Mouse (Mus musculus) gonadal fat pad, adult 2 months (tissue): ENCODE measurements around the gene Man1a2. TPM values are rescaled to one million over a fixed set of nuclear protein-coding genes. Genes with fewer than 3 reads are reported as not detected.

ENCODE experiments used
- DNase-seq: peaks from one replicate; pipeline ENCODE4 v3.0.0-alpha.2; 2012; ENCODE audit warnings: low read depth
- polyA plus RNA-seq: library from polyadenylated mRNA; depleted of rRNA; stranded (reverse); fragments of >200 nt; gene quantifications from 2 replicates; pipeline ENCODE4 v1.2.3, GENCODE M21; 2012; rRNA removed

The Man1a2 gene
- polyA plus RNA-seq: 9.7 and 14.1 TPM in 2 replicates

- no peak for DNase-seq
Observed at GRCm38 (mm10) chr3:100685087-100685762, at the start of gene Man1a2. Man1a2 (minus strand) TSS chr3:100685503.

GRCm38 (mm10) chr3:100734482-100735154 lies 49.3 kb upstream of the Man1a2 start:
- DNase-seq: no peak

- no peak for DNase-seq
Observed at GRCm38 (mm10) chr3:100731896-100732295, 46.6 kb upstream of the Man1a2 start.

- DNase-seq: no peak
Observed at GRCm38 (mm10) chr3:100731347-100731746, 46.0 kb upstream of the Man1a2 start.

DNA sequence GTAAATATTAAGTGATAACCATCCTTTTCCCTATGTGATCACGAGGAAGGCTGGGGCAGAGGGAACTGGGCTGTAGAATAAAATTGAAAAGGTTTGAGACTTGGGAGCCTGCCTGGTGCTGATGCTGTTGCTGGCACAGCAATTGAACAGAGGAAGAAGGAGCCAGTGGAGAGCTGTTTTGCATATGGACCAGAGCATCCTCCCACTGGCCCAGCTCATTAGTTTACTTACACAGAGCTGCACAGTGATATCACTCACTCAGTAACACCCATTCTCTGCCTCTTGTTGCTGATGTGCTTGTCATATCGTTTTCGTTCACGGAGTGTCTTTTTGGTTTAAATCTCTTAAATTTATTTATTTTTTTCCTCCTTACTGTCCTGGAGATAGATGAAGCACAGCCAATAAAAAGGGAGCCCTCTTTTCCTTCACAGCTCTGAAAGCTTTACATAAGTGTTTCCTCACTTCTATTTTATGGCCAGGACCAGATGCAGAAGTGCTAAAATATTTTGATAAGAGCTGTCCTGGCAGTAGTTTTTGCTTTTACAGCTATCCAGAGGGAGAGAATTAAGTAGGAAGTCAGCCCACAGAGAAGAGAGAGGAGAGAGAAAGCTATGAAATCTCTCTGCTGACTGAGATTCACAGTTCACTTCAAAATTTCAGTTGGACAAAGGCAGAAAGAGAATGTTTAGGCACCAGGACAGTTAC lies 42.9 kb upstream of the Man1a2 start:
- DNase-seq: no peak

DNA sequence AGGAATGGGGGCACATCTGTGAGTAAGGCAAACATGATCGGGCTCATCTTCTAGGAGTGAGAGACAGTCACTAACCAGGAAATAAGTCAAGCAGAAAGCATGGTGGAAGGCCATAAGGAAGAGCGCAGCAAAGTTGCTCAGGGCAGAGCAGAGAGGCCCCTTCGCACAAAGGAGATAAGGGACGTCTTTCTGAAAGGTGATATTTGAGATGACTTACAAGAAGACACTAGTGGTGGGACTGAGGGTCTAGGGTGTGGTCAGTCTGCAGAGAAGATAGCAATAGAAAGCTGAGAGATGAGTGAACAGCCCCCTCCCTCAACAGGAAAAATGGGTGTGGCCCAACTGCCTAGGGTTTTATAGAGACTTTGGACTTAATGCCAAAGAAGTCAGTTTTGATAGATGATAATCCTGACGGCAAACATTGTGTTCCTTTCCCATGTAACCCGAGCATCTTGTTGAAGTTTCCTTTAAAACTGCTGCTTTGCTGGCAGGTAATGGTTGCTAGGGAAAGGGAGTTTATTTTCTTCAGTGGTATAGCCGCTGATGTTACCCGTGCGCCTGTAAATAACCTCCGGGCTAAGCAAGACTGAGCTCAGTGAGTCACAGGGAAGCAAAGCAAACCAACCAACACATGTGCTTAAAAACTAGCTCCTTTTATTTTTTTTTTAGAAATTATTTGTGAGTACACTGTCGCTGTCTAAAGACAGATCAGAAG lies 40.8 kb upstream of the Man1a2 start:
- no peak for DNase-seq

DNA sequence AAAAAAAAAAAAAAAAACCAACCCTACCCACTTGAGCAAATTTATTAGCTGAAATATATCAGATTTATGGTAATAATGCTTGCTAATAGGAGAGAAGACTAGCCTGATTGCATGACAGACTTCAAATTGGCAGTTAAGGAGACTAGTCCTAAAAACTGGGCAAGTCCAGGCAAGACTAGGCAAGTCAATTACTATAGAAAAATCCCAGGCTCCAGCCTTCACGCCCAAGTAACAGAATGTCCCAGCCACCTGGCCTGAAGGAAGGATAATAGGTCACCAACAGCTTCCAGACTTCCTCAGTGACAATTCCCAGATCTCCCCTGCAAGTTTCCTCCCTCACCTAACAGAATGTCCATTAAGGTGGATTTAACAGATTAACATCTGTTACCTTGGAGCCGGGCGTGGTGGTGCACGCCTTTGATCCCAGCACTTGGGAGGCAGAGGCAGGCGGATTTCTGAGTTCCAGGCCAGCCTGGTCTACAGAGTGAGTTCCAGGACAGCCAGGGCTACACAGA lies 35.5 kb upstream of the Man1a2 start:
- peak; percentile 77 for DNase-seq

DNA sequence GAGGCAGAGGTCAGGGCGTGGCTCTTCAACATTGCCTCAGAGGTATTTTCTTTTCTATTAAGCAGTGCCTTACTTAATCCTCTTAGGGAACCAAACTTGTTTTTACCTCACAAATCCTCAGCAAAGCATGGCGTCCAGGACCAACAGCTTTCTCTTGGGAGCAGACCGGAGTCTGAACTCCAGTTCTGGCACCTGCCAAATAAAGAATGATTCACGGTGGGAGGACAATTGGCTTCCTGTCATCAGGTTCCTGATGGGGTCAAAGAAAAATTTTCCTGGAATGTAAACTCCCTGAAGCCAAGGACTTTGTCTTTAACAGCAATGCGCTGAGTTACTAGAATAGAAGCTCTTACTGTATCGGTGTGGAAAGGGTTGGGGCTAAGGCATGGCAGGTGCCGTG lies 30.9 kb upstream of the Man1a2 start:
- DNase-seq: peak; percentile 12

DNA sequence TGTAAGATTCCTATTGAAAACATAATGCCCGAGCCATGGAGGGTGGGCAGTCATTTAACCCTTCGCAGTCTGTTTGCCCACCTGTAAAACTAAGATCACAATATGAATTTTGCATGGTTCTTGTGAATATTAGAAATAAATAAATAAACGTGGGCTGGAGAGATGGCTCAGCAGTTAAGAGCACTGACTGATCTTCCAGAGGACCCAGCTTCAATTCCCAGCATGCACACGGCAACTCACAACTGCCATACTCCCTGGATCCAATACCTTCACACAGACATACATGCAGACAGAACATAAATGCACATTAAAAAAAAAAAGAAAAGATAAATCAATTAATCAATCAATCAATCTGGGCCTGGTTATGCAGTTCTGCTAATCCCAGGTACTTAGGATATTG lies 30.1 kb upstream of the Man1a2 start:
- no peak for DNase-seq

DNA sequence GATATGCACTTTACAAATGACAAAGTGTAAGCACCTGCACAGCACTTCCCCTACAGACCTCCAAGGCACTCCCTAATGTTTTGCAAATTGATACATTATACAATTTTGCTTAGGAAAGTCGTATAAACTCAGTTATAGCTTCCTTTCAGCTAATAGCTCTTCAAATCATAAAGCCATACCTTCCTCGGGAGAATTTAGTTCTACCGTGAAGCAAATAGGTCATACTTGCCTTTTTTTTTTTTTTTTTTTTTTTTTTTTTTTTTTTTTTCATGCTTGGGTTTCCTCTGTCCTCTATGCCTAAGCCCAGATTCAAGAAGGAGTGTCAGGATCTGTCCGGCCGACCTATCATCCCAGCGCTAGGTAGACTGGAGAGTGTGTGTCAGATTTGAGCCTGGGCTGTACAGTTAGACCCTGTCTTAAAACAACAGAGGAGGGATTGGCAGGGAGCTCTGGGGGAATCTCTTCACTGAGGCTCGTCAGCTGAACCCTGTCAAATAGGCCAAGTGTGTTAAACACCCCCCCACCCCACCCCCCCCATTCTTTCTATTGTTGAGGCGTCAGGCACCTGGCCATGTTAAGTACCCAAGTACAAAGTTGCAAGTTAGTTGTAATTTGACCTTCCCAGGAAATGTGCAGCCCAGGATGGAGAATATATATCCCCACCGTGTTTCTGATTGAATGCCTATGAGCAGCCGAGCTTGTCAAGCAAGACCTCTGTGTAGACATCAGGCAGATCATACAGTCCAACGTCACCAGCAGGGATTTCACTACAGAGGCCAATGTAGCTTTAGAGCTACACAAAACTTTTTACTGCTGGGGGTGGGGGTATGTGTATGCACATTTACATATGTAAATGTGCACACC lies 28.1 kb upstream of the Man1a2 start:
- DNase-seq: no peak

- DNase-seq: no peak
Observed at GRCm38 (mm10) chr3:100712140-100712539, 26.8 kb upstream of the Man1a2 start.

DNA sequence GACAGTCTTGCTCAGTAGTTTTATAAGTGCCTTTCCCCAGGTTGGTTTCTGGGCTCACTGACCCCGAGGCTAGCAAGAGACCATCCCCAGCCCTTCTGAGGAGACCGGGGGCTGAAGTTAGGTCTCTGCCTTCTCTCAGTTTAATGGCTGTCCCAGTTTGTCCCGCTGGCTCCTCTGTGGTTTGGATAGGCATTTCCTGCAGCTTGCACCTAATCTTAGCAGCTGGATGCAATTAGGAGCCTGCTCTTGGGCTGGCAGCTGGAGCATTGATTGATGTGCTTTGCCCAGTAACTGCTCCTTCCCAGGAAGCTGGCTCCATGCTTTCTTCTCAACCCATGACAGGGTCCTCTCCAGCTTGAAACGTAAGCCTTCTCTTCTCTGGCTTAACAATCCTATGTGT lies 26.2 kb upstream of the Man1a2 start:
- DNase-seq: no peak

- no peak for DNase-seq
Observed at GRCm38 (mm10) chr3:100707117-100707516, 21.8 kb upstream of the Man1a2 start.

DNA sequence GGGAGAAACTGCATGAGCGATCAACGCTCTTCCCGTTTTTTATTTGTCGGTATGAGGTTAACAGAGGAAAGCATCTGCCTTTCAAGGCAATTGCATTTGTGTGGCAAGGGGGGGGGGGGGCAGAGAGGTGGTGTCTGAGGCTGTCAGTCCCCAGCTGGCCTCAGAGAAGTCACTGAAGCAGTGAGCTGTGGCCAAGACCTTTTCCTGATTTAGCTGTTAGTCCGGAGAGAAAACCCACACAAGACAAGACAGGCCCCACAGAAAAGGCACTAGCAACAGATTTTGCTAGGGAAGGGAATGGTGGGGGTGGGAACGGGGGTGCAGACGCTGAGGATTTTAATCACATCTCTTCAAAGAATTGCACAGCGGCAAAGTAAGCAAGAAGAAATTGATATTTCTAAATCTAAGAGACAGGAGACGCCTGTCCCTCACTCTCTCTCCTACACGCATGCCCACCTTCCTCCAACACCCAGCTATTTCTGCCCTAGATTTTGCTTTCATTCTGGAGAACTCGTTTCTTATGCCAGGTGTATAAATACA lies 19.9 kb upstream of the Man1a2 start:
- no peak for DNase-seq

- DNase-seq: no peak
Observed at GRCm38 (mm10) chr3:100703847-100704644, 18.7 kb upstream of the Man1a2 start.

DNA sequence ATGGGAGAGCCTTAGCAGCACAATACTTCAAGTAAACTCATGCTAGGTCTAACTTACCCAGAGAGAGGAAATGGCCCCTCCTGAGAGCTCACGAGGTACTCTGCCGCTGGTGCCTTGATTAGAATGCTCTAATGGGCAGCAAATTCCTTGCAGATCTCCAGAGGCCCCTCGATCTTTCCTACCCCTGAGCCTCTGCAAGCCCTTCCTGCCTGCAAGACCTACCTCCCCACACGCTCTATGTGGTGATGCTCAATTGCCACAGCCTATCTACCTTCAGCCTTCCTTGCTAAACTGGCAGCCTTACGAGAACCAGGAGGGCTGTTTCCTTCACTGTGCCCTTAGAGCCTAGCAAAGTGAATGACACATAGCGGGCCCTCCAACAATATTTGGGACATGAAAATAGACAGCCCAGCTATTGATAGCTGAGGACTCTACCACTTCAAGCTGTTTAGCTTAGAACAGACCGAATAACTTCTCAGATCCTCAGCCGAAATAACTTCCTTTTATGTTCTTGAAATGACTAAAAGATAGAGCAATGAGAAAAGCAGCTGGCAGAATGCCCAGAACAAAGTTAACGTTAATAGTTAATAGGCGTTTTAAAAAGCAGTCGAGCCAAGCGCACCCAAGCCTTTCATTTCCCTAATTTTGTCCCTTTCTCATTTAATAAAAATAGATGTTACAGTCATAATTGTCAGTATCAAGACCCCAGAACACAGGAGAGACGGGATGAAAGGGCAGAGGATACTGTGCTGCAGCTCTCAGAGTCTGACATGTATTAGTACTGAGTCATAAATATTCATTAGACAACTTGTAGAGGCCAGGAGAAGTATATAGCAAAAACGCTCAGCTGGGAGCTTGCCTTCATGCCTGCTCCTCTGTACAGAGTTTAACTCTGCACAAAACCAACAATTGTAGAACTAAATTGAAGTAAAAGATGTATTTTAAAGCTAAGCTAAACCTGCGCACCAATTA lies 17.9 kb upstream of the Man1a2 start:
- no peak for DNase-seq

GRCm38 (mm10) chr3:100688747-100689146 lies 3.4 kb upstream of the Man1a2 start:
- DNase-seq: no peak

DNA sequence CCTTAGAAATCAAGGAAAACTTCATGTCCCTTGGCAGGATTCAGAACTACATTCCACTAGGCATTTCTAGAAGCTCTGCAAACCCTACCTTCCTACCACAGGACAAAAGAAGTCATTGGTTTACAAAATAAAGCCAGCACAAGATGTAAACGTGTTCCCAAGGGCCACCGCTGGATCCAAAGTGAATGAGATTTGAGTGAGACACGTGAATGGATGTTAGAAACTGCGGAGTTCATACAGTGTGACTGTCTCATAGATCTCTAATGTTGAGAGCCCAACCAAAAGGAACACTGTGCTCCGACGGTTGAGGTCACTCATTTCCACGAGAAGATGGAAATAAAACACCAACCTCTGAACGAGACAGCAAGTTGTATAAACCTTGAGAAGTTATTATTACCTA lies 1.5 kb upstream of the Man1a2 start:
- no peak for DNase-seq
